Mouse (Mus musculus) liver, postnatal 0 days (tissue): Measurements from ENCODE around the gene Cort.

ENCODE experiments used
- CTCF ChIP-seq: sonication (generic); IDR thresholded peaks from 2 replicates; pipeline ENCODE4 v1.5.1; 2016; ENCODE audit warnings: antibody characterized with exemption, low read depth
- EP300 ChIP-seq: IDR thresholded peaks from 2 replicates; pipeline ENCODE4 v1.6.1; 2016; ENCODE audit warnings: antibody characterized with exemption, low read depth, mild to moderate bottlenecking

DNA sequence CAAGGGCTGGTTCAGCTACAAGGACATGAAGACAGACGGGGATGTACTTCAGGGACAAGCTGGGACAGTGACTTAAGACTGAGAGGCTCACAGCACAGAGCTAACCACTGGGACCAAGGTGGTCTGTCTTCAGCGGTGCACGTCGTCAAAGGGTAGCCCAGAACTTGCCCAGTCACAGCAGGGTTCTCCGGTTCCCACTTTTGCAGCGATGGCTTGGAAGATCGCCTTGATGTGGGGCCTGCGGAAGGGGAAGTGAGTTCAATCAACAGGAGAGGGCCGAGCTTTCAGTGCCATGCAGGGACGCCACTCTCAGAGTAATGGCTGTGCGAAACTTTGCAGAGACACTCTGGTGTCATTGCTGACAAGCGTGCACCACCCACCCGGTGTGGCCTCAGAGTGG lies 33.3 kb upstream of the Cort start:
- TF ChIP-seq CTCF: no peak
- TF ChIP-seq EP300: no peak
